20 mouse cellular contexts compared by ENCODE assay signal in genomic region chr17:81599072-81599471, GRCm38 (mm10).
DNase-seq lines count a peak whose midpoint lies in the region; ATAC-seq and TF ChIP-seq lines count a peak whose summit lies in the region.
"Had no signal": no experiment of that assay in that cellular context is flagged by ENCODE, and none has a peak within 500 bp of the region (broad histone marks: within the 10 kb centered on the region; RNA-seq: fewer than 3 reads in every experiment).

No protein-coding gene starts in this region.

- no peak for TF ChIP-seq POLR2A in MEL (IDR thresholded peaks at IDR 0.05; ENCODE audit: control insufficient read depth in 1 of 2, insufficient read depth in 1 of 2, low read depth in 1 of 2, low read length in 2 of 2, poor library complexity in 1 of 2)

- TF ChIP-seq RAD21 in MEL (IDR thresholded peaks at IDR 0.05; ENCODE audit: low read depth, low read length), result no peak

- H3K36me3 ChIP-seq in MEL (ENCODE audit: control insufficient read depth in 1 of 2, insufficient read depth in 2 of 2, low read length in 2 of 2), result peaks cover 0 to 22% of the 10 kb centered on the region in 2 experiments; a peak in 2 of 4 replicates
- H3K36me3 ChIP-seq: embryonic facial prominence, embryonic 13.5 days; embryonic facial prominence, embryonic 15.5 days; forebrain, embryonic 15.5 days had no signal

- H3K27me3 ChIP-seq in MEL (ENCODE audit: control insufficient read depth in 1 of 2, insufficient read depth in 2 of 2, low read length in 2 of 2), result no peaks in the 10 kb centered on the region
- H3K27me3 ChIP-seq: embryonic facial prominence, embryonic 13.5 days; embryonic facial prominence, embryonic 15.5 days; forebrain, embryonic 13.5 days; forebrain, embryonic 15.5 days had no signal

- no peaks in the 10 kb centered on the region for H3K9me3 ChIP-seq in MEL (replicated peaks; ENCODE audit: insufficient read depth, low read length)
- H3K9me3 ChIP-seq: embryonic facial prominence, embryonic 13.5 days; embryonic facial prominence, embryonic 15.5 days; forebrain, embryonic 13.5 days; forebrain, embryonic 15.5 days had no signal

- ATAC-seq in megakaryocyte progenitor cell, adult 5-6 weeks (replicated peaks; ENCODE audit: poor library complexity), result 0 out of 2 replicates have a peak, but pooled peaks have one; percentile 29
- ATAC-seq: forebrain, embryonic 13.5 days; forebrain, embryonic 15.5 days; forebrain, postnatal 0 days had no signal

- no peak for TF ChIP-seq CTCF in MEL (IDR thresholded peaks at IDR 0.05 in 2 of 3, conservative IDR thresholded peaks at IDR 0.05 in 1 of 3; ENCODE audit: control insufficient read depth in 1 of 3, insufficient read depth in 1 of 3, low read depth in 2 of 3, low read length in 3 of 3, poor library complexity in 1 of 3, severe bottlenecking in 1 of 3)

- H3K4me3 ChIP-seq in MEL (ENCODE audit: control insufficient read depth in 1 of 2, insufficient read depth in 1 of 2, low read depth in 2 of 2, low read length in 2 of 2), result no peak overlapping the region
- H3K4me3 ChIP-seq: embryonic facial prominence, embryonic 13.5 days; embryonic facial prominence, embryonic 15.5 days; erythroblast, embryonic 14.5 days; forebrain, embryonic 13.5 days; forebrain, embryonic 15.5 days had no signal

- DNase-seq in MEL (ENCODE audit: low read depth, low spot score) (peak; percentile 74), MEL-GATA-1-ER (ENCODE audit: extremely low read depth, low read depth) (peak; percentile 57)
- no peak for DNase-seq in cerebellum, postnatal 10 days
- no peak for DNase-seq in natural killer cell, adult 2 months (ENCODE audit: low spot score in 2 of 2)
- DNase-seq: adrenal gland, adult 2 months; adrenal gland, postnatal 10 days; adrenal gland, postnatal 25 days; cerebellum, adult 11 months; cerebellum, adult 18-20 months; cerebellum, adult 8-10 months; cerebellum, adult 9-11 months; cerebellum, postnatal 25 days; embryo, embryonic 11 days; forebrain, postnatal 0 days had no signal

- H3K79me2 ChIP-seq in MEL (ENCODE audit: control insufficient read depth, insufficient read depth, low read length, poor library complexity), result no peaks in the 10 kb centered on the region

- no peak overlapping the region; the same call in 1 of the 2 replicates for H3K27ac ChIP-seq in MEL (ENCODE audit: control insufficient read depth, low read depth, low read length)
- H3K27ac ChIP-seq: embryonic facial prominence, embryonic 13.5 days; embryonic facial prominence, embryonic 15.5 days; forebrain, embryonic 13.5 days; forebrain, embryonic 15.5 days had no signal

- H3K9ac ChIP-seq in MEL (ENCODE audit: control insufficient read depth, low read depth, low read length, poor library complexity, severe bottlenecking), result no peak overlapping the region
- H3K9ac ChIP-seq: embryonic facial prominence, embryonic 13.5 days; embryonic facial prominence, embryonic 15.5 days; forebrain, embryonic 13.5 days; forebrain, embryonic 15.5 days; forebrain, postnatal 0 days had no signal

- TF ChIP-seq EP300 in MEL (IDR thresholded peaks at IDR 0.05; ENCODE audit: low read depth in 1 of 2, low read length in 2 of 2), result peak; percentile 88 to 91

- H3K4me1 ChIP-seq in MEL (ENCODE audit: control insufficient read depth in 1 of 2, insufficient read depth in 2 of 2, low read length in 2 of 2), result peaks cover 2 to 6% of the 10 kb centered on the region in 2 experiments; a peak in 2 of 4 replicates
- H3K4me1 ChIP-seq: embryonic facial prominence, embryonic 13.5 days; embryonic facial prominence, embryonic 15.5 days; forebrain, embryonic 13.5 days; forebrain, embryonic 15.5 days had no signal

TF ChIP-seq in MEL, 35 proteins besides CTCF, POLR2A, EP300 and RAD21:
- TF ChIP-seq JUND (IDR thresholded peaks at IDR 0.05; ENCODE audit: low read depth, low read length) (0 out of 2 replicates have a peak, but pooled peaks have one; percentile 22), NRF1 (IDR thresholded peaks at IDR 0.05; ENCODE audit: insufficient read depth, low read depth, low read length, poor library complexity, severe bottlenecking) (no peak), SIN3A (IDR thresholded peaks at IDR 0.05; ENCODE audit: low read length) (no peak), TCF12 (IDR thresholded peaks at IDR 0.05; ENCODE audit: low read depth, low read length) (peak; percentile 57; the same call in 1 of the 2 replicates), ETS1 (IDR thresholded peaks at IDR 0.05; ENCODE audit: low read depth, low read length) (peak; percentile 74), MYB (IDR thresholded peaks at IDR 0.05; ENCODE audit: low read depth, low read length) (peak; percentile 67), MAFK (IDR thresholded peaks at IDR 0.05; ENCODE audit: borderline replicate concordance, low read depth, low read length) (0 out of 2 replicates have a peak, but pooled peaks have one; percentile 21), RCOR1 (IDR thresholded peaks at IDR 0.05; ENCODE audit: low read depth, low read length) (peak; percentile 98), GATA1 (IDR thresholded peaks at IDR 0.05; ENCODE audit: low read depth, low read length) (peak; percentile 84), ELF1 (IDR thresholded peaks at IDR 0.05; ENCODE audit: low read depth, low read length) (0 out of 2 replicates have a peak, but pooled peaks have one; percentile 18)

Comparison
In these comparisons a context has a peak if more than half of its experiments do, and no peak if none do; other contexts are left out.
1. DNase-seq: peak in MEL (single experiment) and MEL-GATA-1-ER (single experiment); none in cerebellum, postnatal 10 days (0 of 2) and natural killer cell, adult 2 months (0 of 2).